Mouse (Mus musculus): ENCODE data around the gene Fam111a.

GRCm38 (mm10) chr19:12613646-12614045 lies 68.1 kb downstream of the Fam111a start:
- no peak for TF ChIP-seq CTCF (conservative IDR thresholded peaks at IDR 0.05 in 1 of 2, IDR thresholded peaks at IDR 0.05 in 1 of 2; ENCODE audit: low read depth in 2 of 2, low read length in 2 of 2)
- no peak for TF ChIP-seq ZNF384 (IDR thresholded peaks at IDR 0.05; ENCODE audit: low read depth, low read length)
- TF ChIP-seq JUN (IDR thresholded peaks at IDR 0.05; ENCODE audit: insufficient read depth, low read depth, low read length), result no peak
- TF ChIP-seq POLR2A (IDR thresholded peaks at IDR 0.05; ENCODE audit: low read depth, low read length), result no peak
- no peak for TF ChIP-seq MAFK (IDR thresholded peaks at IDR 0.05; ENCODE audit: insufficient replicate concordance, low read length)
- TF ChIP-seq SIN3A (IDR thresholded peaks at IDR 0.05; ENCODE audit: low read length), result no peak
